Mouse (Mus musculus) stomach, postnatal 0 days (tissue): ENCODE results near the gene Hnrnph1. TPM values are rescaled to one million over a fixed set of nuclear protein-coding genes. Genes with fewer than 3 reads are reported as not detected.

ENCODE experiments used
- ATAC-seq: fragments of 200-750 bp; cut with Nextera tagmentation; 2 replicates; pipeline ENCODE4 v1.8.0; 2017; ENCODE audit not compliant: low FRiP score, low TSS enrichment
- DNase-seq: peaks from one replicate; pipeline ENCODE4 v3.0.0-alpha.2; 2016; ENCODE audit warnings: low spot score
- H3K27ac ChIP-seq: fragments of 300-500 bp; sonication (generic); replicated peaks from 2 replicates; pipeline ENCODE4 v1.5.1; 2014; ENCODE audit warnings: mild to moderate bottlenecking, control low read depth
- H3K27me3 ChIP-seq: fragments of 300-500 bp; sonication (generic); 2 replicates; pipeline ENCODE4 v1.6.1; 2014; ENCODE audit warnings: low read length; ENCODE audit not compliant: control insufficient read depth, insufficient read depth
- H3K36me3 ChIP-seq: fragments of 300-500 bp; sonication (generic); 2 replicates; pipeline ENCODE4 v1.6.1; 2014; ENCODE audit warnings: low read length, mixed read lengths; ENCODE audit not compliant: control insufficient read depth, insufficient read depth
- H3K4me1 ChIP-seq: fragments of 300-500 bp; sonication (generic); replicated peaks from 2 replicates; pipeline ENCODE4 v1.6.1; 2014; ENCODE audit warnings: antibody characterized with exemption; ENCODE audit not compliant: control insufficient read depth, insufficient read depth
- H3K4me2 ChIP-seq: fragments of 300-500 bp; sonication (generic); replicated peaks from 2 replicates; pipeline ENCODE4 v1.6.1; 2014; ENCODE audit warnings: low read depth, mild to moderate bottlenecking, control low read depth, moderate library complexity
- H3K4me3 ChIP-seq: fragments of 300-500 bp; sonication (generic); 2 replicates; pipeline ENCODE4 v1.5.1; 2014; ENCODE audit warnings: low read depth, low read length, control low read depth
- H3K9ac ChIP-seq: fragments of 300-500 bp; sonication (generic); 2 replicates; pipeline ENCODE4 v1.6.1; 2014; ENCODE audit warnings: mild to moderate bottlenecking, low read length, control low read depth, mixed read lengths
- H3K9me3 ChIP-seq: fragments of 300-500 bp; sonication (generic); 2 replicates; pipeline ENCODE4 v1.6.1; 2016; ENCODE audit warnings: low read length; ENCODE audit not compliant: control insufficient read depth
- CTCF ChIP-seq: IDR thresholded peaks from 2 replicates; pipeline ENCODE4 v1.5.1; 2016; ENCODE audit warnings: antibody characterized with exemption, low read depth, mild to moderate bottlenecking, moderate library complexity
- EP300 ChIP-seq: optimal IDR thresholded peaks from 2 replicates; pipeline ENCODE3; 2016; ENCODE audit warnings: antibody characterized with exemption
- WGBS: fragments of 180-500 bp; shearing (Covaris S2); extraction: QIAGEN DNeasy Blood & Tissue Kit; methylation state at CpG from one replicate; pipeline ENCODE4 v1.1.7; 2014; 5-methylcytosine and 5-hydroxymethylcytosine counted together
- polyA plus RNA-seq: library from polyadenylated mRNA; unstranded; fragments of >200 nt; fragmentation: Nextera tagmentation; extraction: Ambion mirVana; gene quantifications from 2 replicates; pipeline ENCODE4 v1.2.1, GENCODE M21; 2015

Gene Hnrnph1
- polyA plus RNA-seq, 1 experiment from 2014 or later, result 115 TPM

DNA sequence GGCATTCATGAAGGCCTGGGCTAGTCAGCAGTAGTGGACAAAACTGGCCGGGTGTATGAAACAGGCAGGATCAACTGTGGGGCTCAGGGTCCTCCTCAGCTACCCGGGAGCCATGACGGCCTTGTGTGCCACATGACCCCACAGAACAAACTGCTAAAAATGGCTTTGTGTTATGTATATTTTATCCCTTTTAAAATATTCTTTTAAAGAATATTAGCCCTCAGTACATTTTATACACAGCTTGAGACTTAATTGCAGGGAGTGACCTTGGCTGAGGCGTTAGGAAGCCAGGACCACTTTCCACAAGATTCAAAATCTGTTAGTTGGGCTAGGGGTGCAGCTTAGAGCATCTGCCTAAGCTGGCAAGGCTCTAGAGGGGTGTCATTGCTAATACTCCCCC, 5.8 kb upstream of the Hnrnph1 start:
- WGBS, result 57% methylated on average over 4 of the region's 4 CpGs
- TF ChIP-seq EP300, result no peak
- TF ChIP-seq CTCF, result no peak

DNA sequence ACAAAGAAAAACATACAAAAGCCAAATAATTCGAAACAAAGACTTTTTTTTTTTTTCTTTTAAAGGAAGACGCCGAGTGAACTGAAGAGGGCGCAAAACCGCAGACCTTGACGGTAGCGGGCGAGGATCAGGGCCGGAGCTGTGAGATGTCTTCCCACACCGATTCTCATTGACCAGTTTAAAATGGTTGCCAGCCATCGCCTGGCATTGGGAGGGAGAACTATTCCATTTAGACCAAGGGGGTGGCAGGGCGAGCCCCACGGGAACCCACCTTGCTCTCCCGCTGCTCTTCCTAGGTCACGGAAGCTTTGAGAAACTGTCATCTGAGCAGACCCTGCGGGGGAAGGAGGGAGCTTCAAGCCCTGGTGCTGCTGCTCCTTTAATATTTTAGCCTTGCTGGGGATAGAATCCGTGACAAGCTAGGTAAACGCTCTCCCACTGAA, 5.4 kb upstream of the Hnrnph1 start:
- Histone ChIP-seq H3K4me1 (no peaks in the 10 kb centered on the region; the same call in 1 of the 2 replicates), H3K36me3 (no peaks in the 10 kb centered on the region), H3K9me3 (no peaks in the 10 kb centered on the region), H3K4me3 (peak overlapping the region; percentile 43), H3K27ac (0 out of 2 replicates have a peak overlapping the region, but pooled peaks have one; percentile 30), H3K4me2 (peak overlapping the region; percentile 62), H3K27me3 (no peaks in the 10 kb centered on the region), H3K9ac (peak overlapping the region; percentile 67)
- TF ChIP-seq EP300, result no peak
- peak; percentile 72 for TF ChIP-seq CTCF
- ATAC-seq (no peak), DNase-seq (peak; percentile 59)
- 3% methylated on average over 18 of the region's 18 CpGs for WGBS

More for the DNA sequence above, 5.8 kb upstream of the Hnrnph1 start:
- Histone ChIP-seq H3K36me3 (no peaks in the 10 kb centered on the region), H3K27me3 (no peaks in the 10 kb centered on the region), H3K4me3 (no peak overlapping the region), H3K27ac (no peak overlapping the region), H3K9me3 (no peaks in the 10 kb centered on the region), H3K4me1 (no peaks in the 10 kb centered on the region), H3K4me2 (peak overlapping the region; percentile 62), H3K9ac (no peak overlapping the region)
- no peak for DNase-seq
- no peak for ATAC-seq

DNA sequence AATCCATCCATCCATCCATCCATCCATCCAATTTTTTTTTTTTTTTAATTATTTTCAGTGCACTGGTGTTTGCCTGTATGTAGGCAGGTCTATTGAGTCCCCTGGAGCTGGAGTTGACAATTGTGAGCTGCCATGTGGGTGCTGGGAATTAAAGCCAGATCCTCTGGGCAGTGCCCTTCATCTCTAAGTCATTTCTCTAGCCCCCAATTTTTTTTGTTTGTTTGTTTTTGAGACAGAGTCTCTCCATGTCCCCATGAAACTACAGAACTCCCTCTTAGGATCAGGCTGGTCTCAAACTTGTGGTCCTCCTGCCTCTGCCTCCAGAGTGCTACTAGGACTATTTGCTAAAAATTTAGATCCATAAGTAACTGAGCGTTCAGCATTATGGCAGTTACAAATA, 4.9 kb upstream of the Hnrnph1 start:
- no peaks in the 10 kb centered on the region for H3K27me3 ChIP-seq
- H3K4me3 ChIP-seq, result no peak overlapping the region; the same call in 1 of the 2 replicates
- no peaks in the 10 kb centered on the region for H3K9me3 ChIP-seq
- no peak overlapping the region for H3K27ac ChIP-seq
- ATAC-seq (no peak), DNase-seq (no peak)
- 94% methylated on average over 1 of the region's 1 CpGs for WGBS
- H3K9ac ChIP-seq, result peak overlapping the region; percentile 67
- H3K4me1 ChIP-seq, result no peaks in the 10 kb centered on the region; the same call in 1 of the 2 replicates
- H3K36me3 ChIP-seq, result no peaks in the 10 kb centered on the region
- no peak overlapping the region; the same call in 1 of the 2 replicates for H3K4me2 ChIP-seq
- TF ChIP-seq EP300, result no peak
- TF ChIP-seq CTCF, result no peak

DNA sequence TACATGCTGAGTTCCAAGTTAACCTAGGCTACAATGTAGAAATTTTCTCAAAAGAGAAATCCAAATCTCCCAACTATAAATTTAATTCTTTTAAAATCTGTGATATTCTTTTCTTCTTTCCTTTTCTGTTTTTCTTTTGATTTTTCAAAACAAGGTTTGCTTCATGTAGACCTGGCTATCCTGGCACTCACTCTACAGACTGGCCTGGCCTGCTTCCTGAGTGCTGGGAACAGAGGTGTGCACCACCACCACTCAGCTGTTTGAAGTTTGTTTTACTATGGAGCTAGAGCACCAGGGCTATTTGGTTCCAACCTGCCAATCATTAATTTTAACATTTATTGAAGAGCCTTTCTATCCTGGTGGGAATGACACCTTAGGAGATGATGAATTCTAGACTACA, 3.7 kb upstream of the Hnrnph1 start:
- no peaks in the 10 kb centered on the region for H3K27me3 ChIP-seq
- H3K4me3 ChIP-seq, result no peak overlapping the region
- TF ChIP-seq CTCF, result no peak
- no peak for TF ChIP-seq EP300
- no peak for ATAC-seq
- no peak for DNase-seq
- H3K36me3 ChIP-seq, result no peaks in the 10 kb centered on the region
- no peaks in the 10 kb centered on the region for H3K9me3 ChIP-seq
- no peak overlapping the region for H3K4me2 ChIP-seq
- H3K4me1 ChIP-seq, result no peaks in the 10 kb centered on the region; the same call in 1 of the 2 replicates
- H3K27ac ChIP-seq, result no peak overlapping the region
- H3K9ac ChIP-seq, result no peak overlapping the region

DNA sequence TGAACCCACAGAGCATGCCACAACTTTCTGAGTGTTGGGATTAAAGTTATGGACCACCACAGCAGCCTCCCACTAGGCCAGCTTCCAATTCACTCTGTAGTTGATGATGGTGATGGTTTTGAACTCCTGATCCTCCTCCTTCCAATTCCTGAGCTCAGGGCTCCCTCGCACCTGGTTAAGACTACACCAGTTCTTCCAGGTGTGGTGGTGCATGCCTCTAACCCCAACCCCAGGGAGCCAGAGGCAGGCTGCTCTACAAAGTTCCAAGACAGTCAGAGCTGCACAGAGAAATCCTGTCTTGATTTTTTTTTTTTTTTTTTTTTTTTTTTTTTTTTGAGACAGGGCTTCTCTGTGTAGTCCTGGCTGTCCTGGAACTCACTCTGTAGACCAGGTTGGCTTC, 3.2 kb upstream of the Hnrnph1 start:
- TF ChIP-seq EP300 (no peak), CTCF (no peak)
- no peak for ATAC-seq
- 96% methylated on average over 1 of the region's 1 CpGs for WGBS

DNA sequence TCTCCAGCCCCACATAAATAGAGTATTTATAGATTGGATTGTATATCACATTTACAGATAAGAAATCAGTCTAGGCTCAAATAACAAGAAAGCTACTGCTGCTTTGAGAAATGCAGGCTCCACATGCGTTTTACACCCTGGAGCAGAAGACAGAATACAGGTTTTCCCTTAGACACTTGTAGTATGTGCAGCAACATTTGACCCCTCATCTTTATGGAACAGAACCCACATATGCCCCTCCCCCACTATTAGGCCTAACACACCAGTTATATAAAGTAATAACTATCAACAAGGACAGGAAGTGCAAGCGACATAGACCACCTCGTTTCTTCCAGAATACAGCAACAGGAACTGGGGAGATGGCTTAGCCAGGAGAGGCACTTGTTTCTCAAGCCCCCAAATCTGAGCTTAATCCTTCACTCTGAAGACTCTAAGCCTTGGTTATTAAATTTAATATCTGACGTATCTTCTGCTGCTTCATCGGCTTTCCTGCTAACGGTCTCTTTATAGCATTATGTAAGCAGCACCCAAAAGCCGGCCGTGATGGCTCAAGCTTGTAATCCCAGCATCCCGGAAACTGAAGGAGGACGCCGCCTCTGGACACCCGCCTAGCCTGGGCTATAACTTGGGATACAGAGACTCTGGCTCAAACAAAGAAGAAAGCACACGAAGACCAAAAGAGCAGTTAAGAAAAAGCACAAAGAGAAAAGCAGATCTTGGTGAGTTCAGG, 2.3 kb upstream of the Hnrnph1 start:
- Histone ChIP-seq H3K4me2 (no peak overlapping the region), H3K9me3 (no peaks in the 10 kb centered on the region), H3K4me1 (no peaks in the 10 kb centered on the region; the same call in 1 of the 2 replicates), H3K27me3 (no peaks in the 10 kb centered on the region), H3K36me3 (peaks cover 1% of the 10 kb centered on the region; the same call in 1 of the 2 replicates), H3K4me3 (no peak overlapping the region), H3K27ac (no peak overlapping the region), H3K9ac (no peak overlapping the region)
- TF ChIP-seq CTCF (no peak), EP300 (no peak)
- WGBS, result 85% methylated on average over 13 of the region's 13 CpGs
- DNase-seq, result no peak
- no peak for ATAC-seq

More for the DNA sequence above, 3.2 kb upstream of the Hnrnph1 start:
- Histone ChIP-seq H3K27ac (no peak overlapping the region), H3K4me2 (no peak overlapping the region), H3K27me3 (no peaks in the 10 kb centered on the region), H3K9ac (no peak overlapping the region), H3K4me3 (no peak overlapping the region), H3K4me1 (no peaks in the 10 kb centered on the region; the same call in 1 of the 2 replicates), H3K36me3 (no peaks in the 10 kb centered on the region), H3K9me3 (no peaks in the 10 kb centered on the region)
- DNase-seq, result no peak
